Mouse (Mus musculus) kidney, adult 9 months (tissue): ENCODE measurements around the gene Cpsf3.

ENCODE experiments used
- DNase-seq: peaks from one replicate; pipeline ENCODE4 v3.0.0; 2022

Gene Cpsf3

GRCm38 (mm10) chr12:21284761-21285441 is at the start of gene Cpsf3:
TSS of gene Cpsf3 (plus strand) at chr12:21285391.
- DNase-seq = no peak

GRCm38 (mm10) chr12:21241965-21242364 is 43.2 kb upstream of the Cpsf3 start:
- DNase-seq = no peak

- DNase-seq = no peak
Measured at GRCm38 (mm10) chr12:21244375-21244960, 40.7 kb upstream of the Cpsf3 start.

GRCm38 (mm10) chr12:21247711-21248392 is 37.3 kb upstream of the Cpsf3 start:
- DNase-seq = no peak

- peak; percentile 25 for DNase-seq
Measured at GRCm38 (mm10) chr12:21260494-21261256, 24.5 kb upstream of the Cpsf3 start.

- no peak for DNase-seq
Measured at GRCm38 (mm10) chr12:21261521-21261920, 23.7 kb upstream of the Cpsf3 start.

- no peak for DNase-seq
Measured at GRCm38 (mm10) chr12:21263256-21263655, 21.9 kb upstream of the Cpsf3 start.

GRCm38 (mm10) chr12:21264241-21264640 is 20.9 kb upstream of the Cpsf3 start:
- peak; percentile 67 for DNase-seq

- no peak for DNase-seq
Measured at GRCm38 (mm10) chr12:21264970-21265369, 20.2 kb upstream of the Cpsf3 start.

GRCm38 (mm10) chr12:21265501-21265900 is 19.7 kb upstream of the Cpsf3 start:
- DNase-seq = no peak

- peak; percentile 71 for DNase-seq
Measured at GRCm38 (mm10) chr12:21265946-21266783, 19.0 kb upstream of the Cpsf3 start.

- no peak for DNase-seq
Measured at GRCm38 (mm10) chr12:21266784-21267098, 18.4 kb upstream of the Cpsf3 start.

GRCm38 (mm10) chr12:21268083-21268616 is 17.0 kb upstream of the Cpsf3 start:
- no peak for DNase-seq

- no peak for DNase-seq
Measured at GRCm38 (mm10) chr12:21274446-21274845, 10.7 kb upstream of the Cpsf3 start.

- no peak for DNase-seq
Measured at GRCm38 (mm10) chr12:21277352-21277864, 7.8 kb upstream of the Cpsf3 start.

- no peak for DNase-seq
Measured at GRCm38 (mm10) chr12:21285508-21286242, 484 bp downstream of the Cpsf3 start.

- peak; percentile 99 for DNase-seq
Measured at GRCm38 (mm10) chr12:21286243-21286622, 1.0 kb downstream of the Cpsf3 start, which contains the start of gene Itgb1bp1. TSS of gene Itgb1bp1 (minus strand) at chr12:21286284.

GRCm38 (mm10) chr12:21286712-21287650 is 1.8 kb downstream of the Cpsf3 start:
- no peak for DNase-seq

GRCm38 (mm10) chr12:21288716-21289395 is 3.7 kb downstream of the Cpsf3 start:
- DNase-seq = no peak
